Mouse (Mus musculus) embryonic facial prominence, embryonic 15.5 days (tissue): Measurements from ENCODE around the gene Epb41l1. TPM values are rescaled to one million over a fixed set of nuclear protein-coding genes. Genes with fewer than 3 reads are reported as not detected.

ENCODE experiments used
- ATAC-seq: fragments of 200-750 bp; cut with Nextera tagmentation; 2 replicates; pipeline ENCODE4 v1.8.0; 2017; ENCODE audit warnings: low read depth, moderate TSS enrichment; ENCODE audit not compliant: insufficient number of reproducible peaks, low FRiP score, low TSS enrichment
- H3K27ac ChIP-seq: fragments of 300-500 bp; sonication (generic); replicated peaks from 2 replicates; pipeline ENCODE4 v1.5.1; 2015; ENCODE audit warnings: mild to moderate bottlenecking, inconsistent platforms
- H3K27me3 ChIP-seq: fragments of 300-500 bp; sonication (generic); 2 replicates; pipeline ENCODE4 v1.6.1; 2015; ENCODE audit warnings: inconsistent platforms
- H3K36me3 ChIP-seq: fragments of 300-500 bp; sonication (generic); 2 replicates; pipeline ENCODE4 v1.6.1; 2015; ENCODE audit warnings: mild to moderate bottlenecking, inconsistent platforms
- H3K4me1 ChIP-seq: fragments of 300-500 bp; sonication (generic); 2 replicates; pipeline ENCODE4 v1.6.1; 2015; ENCODE audit warnings: inconsistent platforms
- H3K4me2 ChIP-seq: fragments of 300-500 bp; sonication (generic); replicated peaks from 2 replicates; pipeline ENCODE4 v1.6.1; 2015; ENCODE audit warnings: mild to moderate bottlenecking, inconsistent platforms
- H3K4me3 ChIP-seq: fragments of 300-500 bp; sonication (generic); replicated peaks from 2 replicates; pipeline ENCODE4 v1.5.1; 2015; ENCODE audit warnings: mild to moderate bottlenecking, inconsistent platforms
- H3K9ac ChIP-seq: fragments of 300-500 bp; sonication (generic); 2 replicates; pipeline ENCODE4 v1.6.1; 2015; ENCODE audit warnings: inconsistent platforms
- H3K9me3 ChIP-seq: fragments of 300-500 bp; sonication (generic); replicated peaks from 2 replicates; pipeline ENCODE4 v1.6.1; 2016; ENCODE audit warnings: inconsistent platforms
- WGBS: fragments of 180-500 bp; shearing (Covaris S2); methylation state at CpG from one replicate; pipeline ENCODE4 v1.1.7; 2015; 5-methylcytosine and 5-hydroxymethylcytosine counted together
- polyA plus RNA-seq: library from polyadenylated mRNA; unstranded; fragments of >200 nt; fragmentation: Nextera tagmentation; extraction: Ambion mirVana; gene quantifications from 2 replicates; pipeline ENCODE4 v1.2.1, GENCODE M21; 2015

Epb41l1 gene
- polyA plus RNA-seq, 1 experiment from 2014 or later, result 3.4 TPM

GRCm38 (mm10) chr2:156490176-156490575, 69.5 kb downstream of the Epb41l1 start:
- no peak overlapping the region for H3K4me2 ChIP-seq
- WGBS, result 59% methylated on average over 11 of the region's 11 CpGs
- no peaks in the 10 kb centered on the region for H3K9me3 ChIP-seq
- H3K4me1 ChIP-seq, result peaks cover 25% of the 10 kb centered on the region
- 0 out of 2 replicates have a peak overlapping the region, but pooled peaks have one; percentile 68 for H3K27ac ChIP-seq
- no peak overlapping the region for H3K4me3 ChIP-seq
- no peaks in the 10 kb centered on the region for H3K27me3 ChIP-seq
- ATAC-seq, result no peak
- no peak overlapping the region for H3K9ac ChIP-seq
- peaks cover under 1% of the 10 kb centered on the region; the same call in 1 of the 2 replicates for H3K36me3 ChIP-seq

GRCm38 (mm10) chr2:156491796-156492195, 71.1 kb downstream of the Epb41l1 start:
- WGBS, result 63% methylated on average over 5 of the region's 5 CpGs
- no peak for ATAC-seq

DNA sequence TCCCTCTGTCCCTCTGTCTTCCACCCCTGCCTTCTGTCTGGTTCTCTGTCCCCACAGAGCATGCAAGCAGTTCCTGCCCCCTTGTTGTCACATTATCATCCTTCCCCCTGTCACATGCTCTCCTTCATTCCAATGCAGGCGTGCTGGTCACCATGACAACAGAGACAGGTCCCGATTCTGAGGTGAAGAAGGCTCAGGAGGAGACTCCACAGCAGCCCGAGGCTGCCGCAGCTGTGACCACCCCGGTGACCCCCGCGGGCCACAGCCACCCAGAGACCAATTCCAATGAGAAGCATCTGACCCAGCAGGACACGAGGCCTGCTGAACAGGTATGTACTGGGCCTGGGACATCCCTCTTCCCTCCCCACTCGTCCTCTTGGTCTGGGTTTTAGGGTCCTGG, 73.1 kb downstream of the Epb41l1 start:
- no peak overlapping the region for H3K4me2 ChIP-seq
- H3K27ac ChIP-seq, result no peak overlapping the region
- H3K4me1 ChIP-seq, result peaks cover 17% of the 10 kb centered on the region
- no peak overlapping the region for H3K4me3 ChIP-seq
- peaks cover 20% of the 10 kb centered on the region for H3K36me3 ChIP-seq
- H3K27me3 ChIP-seq, result no peaks in the 10 kb centered on the region
- 51% methylated on average over 9 of the region's 9 CpGs for WGBS
- no peak overlapping the region for H3K9ac ChIP-seq
- ATAC-seq, result no peak
- no peaks in the 10 kb centered on the region for H3K9me3 ChIP-seq

More at GRCm38 (mm10) chr2:156491796-156492195, 71.1 kb downstream of the Epb41l1 start:
- no peak overlapping the region for H3K4me3 ChIP-seq
- H3K4me2 ChIP-seq, result no peak overlapping the region
- peaks cover 12% of the 10 kb centered on the region for H3K36me3 ChIP-seq
- no peak overlapping the region for H3K27ac ChIP-seq
- no peaks in the 10 kb centered on the region for H3K9me3 ChIP-seq
- H3K9ac ChIP-seq, result no peak overlapping the region
- H3K27me3 ChIP-seq, result no peaks in the 10 kb centered on the region
- H3K4me1 ChIP-seq, result peaks cover 25% of the 10 kb centered on the region

DNA sequence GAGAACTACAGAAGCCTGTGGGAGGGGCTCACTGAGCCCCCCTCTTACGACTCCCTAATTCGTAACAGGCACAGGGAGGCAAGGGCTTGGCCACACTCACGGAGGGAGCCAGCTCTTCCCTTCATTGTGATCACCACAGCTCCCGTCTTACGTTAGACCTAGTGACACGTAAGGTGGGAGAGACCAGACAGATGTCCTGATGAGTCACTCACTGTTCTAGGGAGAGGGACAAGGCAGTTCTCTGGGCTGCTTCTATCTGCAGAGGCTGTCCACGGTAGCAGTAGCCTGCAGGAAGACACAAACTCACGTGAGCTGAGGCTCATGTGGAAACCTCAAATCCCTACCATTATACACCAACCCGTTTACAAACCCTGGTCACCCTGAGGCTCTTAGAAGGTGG, 73.8 kb downstream of the Epb41l1 start:
- WGBS, result 47% methylated on average over 9 of the region's 9 CpGs
- no peaks in the 10 kb centered on the region for H3K27me3 ChIP-seq
- H3K4me1 ChIP-seq, result peaks cover 17% of the 10 kb centered on the region
- H3K36me3 ChIP-seq, result peaks cover 23% of the 10 kb centered on the region
- H3K9me3 ChIP-seq, result no peaks in the 10 kb centered on the region
- no peak overlapping the region for H3K9ac ChIP-seq
- no peak overlapping the region for H3K4me3 ChIP-seq
- H3K27ac ChIP-seq, result no peak overlapping the region
- ATAC-seq, result no peak
- no peak overlapping the region for H3K4me2 ChIP-seq

GRCm38 (mm10) chr2:156494875-156495274, 74.2 kb downstream of the Epb41l1 start:
- Histone ChIP-seq H3K36me3 (peaks cover 27% of the 10 kb centered on the region), H3K4me3 (no peak overlapping the region), H3K9ac (no peak overlapping the region), H3K9me3 (no peaks in the 10 kb centered on the region), H3K4me1 (peaks cover 16% of the 10 kb centered on the region), H3K4me2 (no peak overlapping the region), H3K27ac (no peak overlapping the region), H3K27me3 (no peaks in the 10 kb centered on the region)
- WGBS, result 86% methylated on average over 12 of the region's 12 CpGs
- ATAC-seq, result no peak

- no peak for ATAC-seq
- peaks cover 39% of the 10 kb centered on the region for H3K36me3 ChIP-seq
- H3K27ac ChIP-seq, result no peak overlapping the region
- no peaks in the 10 kb centered on the region for H3K4me1 ChIP-seq
- no peak overlapping the region for H3K4me2 ChIP-seq
- H3K9me3 ChIP-seq, result no peaks in the 10 kb centered on the region
- H3K9ac ChIP-seq, result no peak overlapping the region
- no peak overlapping the region for H3K4me3 ChIP-seq
- no peaks in the 10 kb centered on the region for H3K27me3 ChIP-seq
- WGBS, result 73% methylated on average over 5 of the region's 5 CpGs
Measured at GRCm38 (mm10) chr2:156496816-156497566, 76.3 kb downstream of the Epb41l1 start.

- no peak for ATAC-seq
- Histone ChIP-seq H3K27me3 (no peaks in the 10 kb centered on the region), H3K4me1 (no peaks in the 10 kb centered on the region), H3K27ac (no peak overlapping the region), H3K4me3 (no peak overlapping the region), H3K36me3 (peaks cover 41% of the 10 kb centered on the region), H3K4me2 (no peak overlapping the region), H3K9ac (no peak overlapping the region), H3K9me3 (no peaks in the 10 kb centered on the region)
- WGBS, result 50% methylated on average over 5 of the region's 5 CpGs
Measured at GRCm38 (mm10) chr2:156497915-156498314, 77.2 kb downstream of the Epb41l1 start.

DNA sequence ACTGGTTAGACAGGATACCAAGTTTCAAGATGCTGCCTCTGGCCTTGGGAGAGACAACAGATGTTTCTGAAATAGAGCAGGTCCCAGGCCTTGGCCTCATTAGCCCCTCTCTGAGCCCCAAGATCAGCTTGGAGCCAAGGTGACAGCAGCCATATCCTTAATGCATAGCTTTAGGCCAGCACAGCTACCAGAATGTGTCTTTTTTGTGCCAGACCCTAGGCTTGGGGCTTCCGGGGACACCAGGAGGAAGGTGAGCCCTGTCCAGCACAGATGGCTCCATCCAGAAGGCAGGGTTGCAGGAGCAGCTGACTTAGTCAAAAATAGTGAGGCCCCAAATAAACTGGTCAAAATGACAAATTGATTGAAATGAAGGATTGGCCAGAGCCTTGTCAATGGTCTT, 80.3 kb downstream of the Epb41l1 start:
- Histone ChIP-seq H3K9ac (no peak overlapping the region), H3K9me3 (no peaks in the 10 kb centered on the region), H3K4me1 (no peaks in the 10 kb centered on the region), H3K27me3 (no peaks in the 10 kb centered on the region), H3K4me2 (no peak overlapping the region), H3K27ac (no peak overlapping the region), H3K36me3 (peaks cover 47% of the 10 kb centered on the region), H3K4me3 (no peak overlapping the region)
- WGBS, result 77% methylated on average over 1 of the region's 1 CpGs
- ATAC-seq, result no peak

- Histone ChIP-seq H3K4me3 (no peak overlapping the region), H3K27ac (no peak overlapping the region), H3K27me3 (no peaks in the 10 kb centered on the region), H3K9me3 (no peaks in the 10 kb centered on the region), H3K9ac (no peak overlapping the region), H3K4me2 (no peak overlapping the region), H3K4me1 (no peaks in the 10 kb centered on the region), H3K36me3 (peaks cover 57% of the 10 kb centered on the region)
- no peak for ATAC-seq
- 81% methylated on average over 13 of the region's 13 CpGs for WGBS
Measured at GRCm38 (mm10) chr2:156505533-156505932, 84.8 kb downstream of the Epb41l1 start.

DNA sequence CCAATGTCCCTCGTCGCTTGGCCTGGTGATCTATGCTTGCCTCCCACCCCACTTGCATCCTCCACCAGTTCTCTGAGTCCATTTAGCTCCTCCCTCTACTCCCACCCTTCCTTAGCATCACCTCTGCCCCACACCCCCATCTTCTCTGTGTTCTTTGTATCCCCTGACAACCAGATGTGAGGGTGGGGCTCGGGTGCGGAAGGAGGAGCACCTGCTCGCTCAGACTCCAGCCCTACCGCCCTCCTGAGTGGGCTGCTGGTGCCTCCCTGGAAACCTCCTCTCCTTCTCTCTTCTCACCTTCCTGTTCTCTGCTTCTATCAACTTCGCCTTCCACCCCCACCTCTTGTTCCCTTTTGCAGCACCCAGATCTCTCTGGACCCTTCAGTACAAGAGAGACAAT, 91.3 kb downstream of the Epb41l1 start:
- Histone ChIP-seq H3K36me3 (peaks cover 50% of the 10 kb centered on the region), H3K9ac (no peak overlapping the region), H3K4me1 (no peaks in the 10 kb centered on the region), H3K9me3 (no peaks in the 10 kb centered on the region), H3K4me2 (no peak overlapping the region), H3K27me3 (no peaks in the 10 kb centered on the region), H3K27ac (no peak overlapping the region), H3K4me3 (no peak overlapping the region)
- WGBS, result 77% methylated on average over 7 of the region's 7 CpGs
- ATAC-seq, result no peak

GRCm38 (mm10) chr2:156512561-156512960, 91.9 kb downstream of the Epb41l1 start:
- WGBS, result 45% methylated on average over 2 of the region's 6 CpGs
- no peak overlapping the region for H3K9ac ChIP-seq
- no peaks in the 10 kb centered on the region for H3K4me1 ChIP-seq
- H3K27me3 ChIP-seq, result no peaks in the 10 kb centered on the region
- H3K9me3 ChIP-seq, result no peaks in the 10 kb centered on the region
- no peak for ATAC-seq
- H3K36me3 ChIP-seq, result peaks cover 44% of the 10 kb centered on the region
- no peak overlapping the region for H3K4me2 ChIP-seq
- H3K4me3 ChIP-seq, result no peak overlapping the region
- no peak overlapping the region for H3K27ac ChIP-seq

- 75% methylated on average over 9 of the region's 9 CpGs for WGBS
- Histone ChIP-seq H3K36me3 (peaks cover 22% of the 10 kb centered on the region), H3K4me3 (no peak overlapping the region), H3K27me3 (no peaks in the 10 kb centered on the region), H3K4me2 (no peak overlapping the region), H3K9ac (no peak overlapping the region), H3K27ac (no peak overlapping the region), H3K9me3 (no peaks in the 10 kb centered on the region), H3K4me1 (no peaks in the 10 kb centered on the region)
- no peak for ATAC-seq
Measured at GRCm38 (mm10) chr2:156515102-156515501, 94.4 kb downstream of the Epb41l1 start.
